Mouse (Mus musculus) 416B (cell line): ENCODE data around the gene Atg14.
A peak's percentile ranks its signal among the peaks of the same experiment; 100 is the strongest.

Source experiments
- DNase-seq: peaks from one replicate; pipeline ENCODE4 v3.0.0; 2011; ENCODE audit warnings: low read depth

The Atg14 gene

GRCm38 (mm10) chr14:47504036-47504435 lies 66.4 kb downstream of the Atg14 start:
- DNase-seq = peak; percentile 36

GRCm38 (mm10) chr14:47498632-47499031 lies 71.8 kb downstream of the Atg14 start:
- peak; percentile 54 for DNase-seq

GRCm38 (mm10) chr14:47497166-47497565 lies 73.3 kb downstream of the Atg14 start:
- no peak for DNase-seq

- DNase-seq = no peak
Measured at GRCm38 (mm10) chr14:47495951-47496350, 74.5 kb downstream of the Atg14 start.

GRCm38 (mm10) chr14:47493592-47494361 lies 76.7 kb downstream of the Atg14 start:
- peak; percentile 41 for DNase-seq
